Mouse (Mus musculus): ENCODE results near the gene Arhgap15. TPM values are rescaled to one million over a fixed set of nuclear protein-coding genes. Genes with fewer than 3 reads are reported as not detected.
A peak's percentile ranks its signal among the peaks of the same experiment; 100 is the strongest.

Gene Arhgap15
- 2.3 and 2.8 TPM in 2 replicates for polyA plus RNA-seq (2014; fragmentation: Nextera tagmentation; extraction: Ambion mirVana)

DNA sequence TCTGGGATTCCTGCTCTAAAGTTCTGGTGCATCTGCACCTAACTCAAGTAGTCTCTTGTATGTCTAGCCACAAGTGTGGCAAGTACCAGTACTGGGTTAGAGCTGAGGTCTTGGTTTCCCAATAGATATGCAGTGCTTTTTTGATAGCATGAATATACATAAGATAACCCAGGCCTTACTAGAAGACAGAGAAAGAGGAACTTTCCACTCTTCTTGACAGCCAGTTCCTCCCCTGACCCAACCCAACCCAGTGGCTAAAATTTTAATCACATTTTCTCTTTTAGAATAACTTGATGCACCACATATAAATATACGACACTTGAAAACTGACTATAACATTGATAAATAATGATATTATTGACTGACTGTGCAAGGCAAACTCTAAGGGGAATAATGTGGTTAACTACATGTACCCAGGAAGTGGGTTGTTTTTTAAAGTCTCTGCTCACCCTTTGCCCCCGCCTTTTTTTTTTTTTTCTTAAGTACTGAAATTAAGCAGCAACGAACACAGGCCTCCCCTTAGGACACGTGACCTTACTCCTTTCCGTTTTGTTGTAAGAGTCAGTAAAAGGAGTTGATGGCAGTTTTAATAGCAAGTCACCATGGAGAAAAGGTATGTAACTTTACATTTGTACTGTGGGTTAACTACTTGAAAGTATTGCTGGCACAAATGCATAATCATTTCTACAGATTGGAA lies at the start of gene Arhgap15:
TSS of gene Arhgap15 (plus strand) at position 538 of the 697 bp plus-strand sequence.
- 63% methylated on average over 5 of the region's 5 CpGs for WGBS
- DNase-seq (ENCODE audit: low spot score) (no peak), ATAC-seq (ENCODE audit: low read depth) (no peak)
- Histone ChIP-seq H3K4me3 (ENCODE audit: low read depth, low read length) (no peak within 1 kb of the TSS), H3K27me3 (replicated peaks; ENCODE audit: control insufficient read depth, insufficient read depth, low read length) (no peaks in the 10 kb centered on the region), H3K27ac (replicated peaks; ENCODE audit: low read depth, low read length) (no peak within 1 kb of the TSS), H3K4me1 (ENCODE audit: control insufficient read depth, insufficient read depth, low read length) (no peaks in the 10 kb centered on the region), H3K36me3 (ENCODE audit: control insufficient read depth, insufficient read depth, low read length) (no peaks in the 10 kb centered on the region), H3K9ac (ENCODE audit: low read depth, low read length) (no peak within 1 kb of the TSS), H3K4me2 (ENCODE audit: low read depth, low read length) (no peak within 1 kb of the TSS), H3K9me3 (ENCODE audit: control insufficient read depth, low read length) (no peaks in the 10 kb centered on the region)

DNA sequence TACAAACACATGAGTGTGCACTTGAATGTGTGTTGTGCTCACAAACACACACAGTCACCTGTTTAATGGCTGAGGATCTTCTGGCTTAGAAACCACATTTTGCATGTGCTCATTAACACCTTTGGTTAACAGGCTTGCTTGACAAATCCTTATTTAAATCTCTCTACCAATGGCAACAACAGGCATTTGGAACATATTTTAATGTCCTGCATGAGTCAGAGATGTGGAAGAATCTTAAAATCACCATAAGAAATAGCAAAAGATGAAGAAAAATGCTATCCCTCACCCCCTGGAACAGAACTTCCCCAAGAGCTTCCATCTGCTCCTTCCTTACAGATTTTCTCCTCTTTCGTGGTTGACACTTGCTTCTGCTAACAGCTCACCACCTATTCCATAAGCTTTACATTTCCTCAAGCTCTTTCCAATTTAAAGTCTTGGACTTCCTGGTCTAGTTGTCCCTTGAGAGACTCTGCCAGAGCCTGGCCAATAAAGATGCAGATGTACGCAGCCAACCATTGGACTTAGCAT lies 35.9 kb upstream of the Arhgap15 start:
- H3K4me3 ChIP-seq (ENCODE audit: low read depth, low read length), result no peak overlapping the region
- H3K27ac ChIP-seq (replicated peaks; ENCODE audit: low read depth, low read length), result no peak overlapping the region
- no peak for DNase-seq (ENCODE audit: low spot score)
- ATAC-seq (ENCODE audit: low read depth), result no peak
- H3K9me3 ChIP-seq (ENCODE audit: control insufficient read depth, low read length), result no peaks in the 10 kb centered on the region
- 84% methylated on average over 2 of the region's 2 CpGs for WGBS
- no peaks in the 10 kb centered on the region for H3K4me1 ChIP-seq (ENCODE audit: control insufficient read depth, insufficient read depth, low read length)
- H3K9ac ChIP-seq (ENCODE audit: low read depth, low read length), result no peak overlapping the region
- H3K36me3 ChIP-seq (ENCODE audit: control insufficient read depth, insufficient read depth, low read length), result no peaks in the 10 kb centered on the region
- no peak overlapping the region for H3K4me2 ChIP-seq (ENCODE audit: low read depth, low read length)
- H3K27me3 ChIP-seq (replicated peaks; ENCODE audit: control insufficient read depth, insufficient read depth, low read length), result no peaks in the 10 kb centered on the region

- H3K9ac ChIP-seq (ENCODE audit: low read depth, low read length), result 0 out of 2 replicates have a peak overlapping the region, but pooled peaks have one; percentile 45
- ATAC-seq (ENCODE audit: low read depth) (peak; percentile 81), DNase-seq (ENCODE audit: low spot score) (peak; percentile 87)
- no peaks in the 10 kb centered on the region for H3K27me3 ChIP-seq (replicated peaks; ENCODE audit: control insufficient read depth, insufficient read depth, low read length)
- H3K27ac ChIP-seq (replicated peaks; ENCODE audit: low read depth, low read length), result no peak overlapping the region
- H3K4me1 ChIP-seq (ENCODE audit: control insufficient read depth, insufficient read depth, low read length), result peaks cover 3% of the 10 kb centered on the region; the same call in 1 of the 2 replicates
- H3K4me2 ChIP-seq (ENCODE audit: low read depth, low read length), result peak overlapping the region; percentile 43
- H3K9me3 ChIP-seq (ENCODE audit: control insufficient read depth, low read length), result no peaks in the 10 kb centered on the region
- WGBS, result 16% methylated on average over 14 of the region's 14 CpGs
- no peaks in the 10 kb centered on the region for H3K36me3 ChIP-seq (ENCODE audit: control insufficient read depth, insufficient read depth, low read length)
- no peak overlapping the region; the same call in 1 of the 2 replicates for H3K4me3 ChIP-seq (ENCODE audit: low read depth, low read length)
Observed at GRCm38 (mm10) chr2:43722446-43723103, 26.0 kb upstream of the Arhgap15 start.

GRCm38 (mm10) chr2:43723104-43723541 lies 25.5 kb upstream of the Arhgap15 start:
- no peak for DNase-seq (ENCODE audit: low spot score)

DNA sequence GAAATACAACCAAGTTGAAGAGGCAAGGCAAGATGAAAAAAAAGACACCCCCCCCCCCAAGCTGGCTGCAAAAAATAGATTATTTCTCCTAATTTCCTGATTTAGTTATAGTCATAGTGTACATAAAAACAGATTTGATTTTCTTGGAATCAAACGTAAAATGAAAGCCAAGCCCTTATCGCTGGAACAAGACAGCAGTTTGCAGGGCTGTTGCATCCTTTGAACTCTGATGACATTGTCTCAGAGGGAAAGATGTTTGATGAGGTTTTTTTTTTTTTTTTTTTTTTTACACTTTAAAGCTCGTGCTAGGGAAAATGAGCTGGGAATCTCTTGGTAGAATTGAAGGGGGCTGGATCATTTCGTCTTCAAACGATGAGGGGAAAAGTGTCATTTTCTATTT lies 21.4 kb upstream of the Arhgap15 start:
- Histone ChIP-seq H3K9ac (ENCODE audit: low read depth, low read length) (no peak overlapping the region), H3K27me3 (replicated peaks; ENCODE audit: control insufficient read depth, insufficient read depth, low read length) (no peaks in the 10 kb centered on the region), H3K4me2 (ENCODE audit: low read depth, low read length) (no peak overlapping the region), H3K27ac (replicated peaks; ENCODE audit: low read depth, low read length) (no peak overlapping the region), H3K9me3 (ENCODE audit: control insufficient read depth, low read length) (no peaks in the 10 kb centered on the region), H3K36me3 (ENCODE audit: control insufficient read depth, insufficient read depth, low read length) (no peaks in the 10 kb centered on the region), H3K4me3 (ENCODE audit: low read depth, low read length) (no peak overlapping the region), H3K4me1 (ENCODE audit: control insufficient read depth, insufficient read depth, low read length) (peaks cover 3% of the 10 kb centered on the region; the same call in 1 of the 2 replicates)
- no peak for DNase-seq (ENCODE audit: low spot score)
- 56% methylated on average over 5 of the region's 5 CpGs for WGBS
- ATAC-seq (ENCODE audit: low read depth), result no peak

More at GRCm38 (mm10) chr2:43723104-43723541, 25.5 kb upstream of the Arhgap15 start:
- H3K27ac ChIP-seq (replicated peaks; ENCODE audit: low read depth, low read length), result no peak overlapping the region
- H3K9ac ChIP-seq (ENCODE audit: low read depth, low read length), result 0 out of 2 replicates have a peak overlapping the region, but pooled peaks have one; percentile 45
- H3K4me2 ChIP-seq (ENCODE audit: low read depth, low read length), result peak overlapping the region; percentile 43
- no peaks in the 10 kb centered on the region for H3K36me3 ChIP-seq (ENCODE audit: control insufficient read depth, insufficient read depth, low read length)
- H3K9me3 ChIP-seq (ENCODE audit: control insufficient read depth, low read length), result no peaks in the 10 kb centered on the region
- 59% methylated on average over 7 of the region's 7 CpGs for whole genome bisulfite sequencing
- no peaks in the 10 kb centered on the region for H3K27me3 ChIP-seq (replicated peaks; ENCODE audit: control insufficient read depth, insufficient read depth, low read length)
- peaks cover 3% of the 10 kb centered on the region; the same call in 1 of the 2 replicates for H3K4me1 ChIP-seq (ENCODE audit: control insufficient read depth, insufficient read depth, low read length)
- no peak overlapping the region; the same call in 1 of the 2 replicates for H3K4me3 ChIP-seq (ENCODE audit: low read depth, low read length)
- ATAC-seq (ENCODE audit: low read depth), result peak; percentile 48; the same call in 1 of the 2 replicates

DNA sequence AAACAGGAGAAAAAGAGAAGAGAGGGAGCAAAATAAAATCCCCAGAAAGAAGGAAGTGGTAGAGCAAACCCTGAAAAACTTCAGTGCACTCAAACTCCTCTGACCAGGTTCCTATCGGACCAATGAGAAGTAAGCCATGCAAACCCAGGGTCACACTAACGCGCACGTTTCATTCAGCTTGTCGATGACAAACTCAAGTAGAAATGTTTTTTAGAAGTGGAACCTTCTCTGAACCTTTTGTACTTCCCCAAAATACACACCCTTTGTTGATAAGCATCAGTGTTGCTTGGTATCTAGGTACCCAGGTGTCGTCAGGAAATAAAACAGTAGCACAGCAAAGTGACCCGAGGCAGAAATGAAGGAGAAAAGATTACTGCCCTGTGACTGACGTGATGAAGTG lies 20.9 kb upstream of the Arhgap15 start:
- ATAC-seq (ENCODE audit: low read depth), result no peak
- no peak overlapping the region for H3K4me2 ChIP-seq (ENCODE audit: low read depth, low read length)
- H3K4me1 ChIP-seq (ENCODE audit: control insufficient read depth, insufficient read depth, low read length), result peaks cover 3% of the 10 kb centered on the region; the same call in 1 of the 2 replicates
- no peaks in the 10 kb centered on the region for H3K36me3 ChIP-seq (ENCODE audit: control insufficient read depth, insufficient read depth, low read length)
- H3K9ac ChIP-seq (ENCODE audit: low read depth, low read length), result no peak overlapping the region
- no peak overlapping the region for H3K27ac ChIP-seq (replicated peaks; ENCODE audit: low read depth, low read length)
- WGBS, result 80% methylated on average over 8 of the region's 8 CpGs
- H3K9me3 ChIP-seq (ENCODE audit: control insufficient read depth, low read length), result no peaks in the 10 kb centered on the region
- H3K27me3 ChIP-seq (replicated peaks; ENCODE audit: control insufficient read depth, insufficient read depth, low read length), result no peaks in the 10 kb centered on the region
- no peak overlapping the region for H3K4me3 ChIP-seq (ENCODE audit: low read depth, low read length)
- no peak for DNase-seq (ENCODE audit: low spot score)

DNA sequence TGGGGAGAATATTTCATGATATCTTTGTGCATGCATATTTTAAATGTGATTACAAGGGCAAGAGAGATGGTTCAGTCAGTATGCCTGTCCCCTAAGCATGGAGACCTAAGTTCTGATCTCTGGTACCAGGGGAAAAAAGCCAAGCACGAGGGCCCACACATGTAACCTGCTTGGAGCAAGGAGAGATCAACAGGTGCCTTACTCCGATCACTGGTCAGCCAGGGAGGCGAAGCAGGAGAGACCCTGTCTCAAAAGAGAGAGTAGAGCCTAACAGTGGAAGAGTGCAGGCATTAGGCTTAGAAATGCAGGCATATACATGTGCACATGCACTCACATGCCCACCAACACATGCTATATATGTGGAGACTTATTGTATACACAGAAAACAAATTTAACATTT lies 19.8 kb upstream of the Arhgap15 start:
- DNase-seq (ENCODE audit: low spot score) (no peak), ATAC-seq (ENCODE audit: low read depth) (no peak)
- no peak overlapping the region for H3K4me2 ChIP-seq (ENCODE audit: low read depth, low read length)
- H3K9me3 ChIP-seq (ENCODE audit: control insufficient read depth, low read length), result no peaks in the 10 kb centered on the region
- no peaks in the 10 kb centered on the region for H3K27me3 ChIP-seq (replicated peaks; ENCODE audit: control insufficient read depth, insufficient read depth, low read length)
- WGBS, result 87% methylated on average over 3 of the region's 3 CpGs
- H3K36me3 ChIP-seq (ENCODE audit: control insufficient read depth, insufficient read depth, low read length), result no peaks in the 10 kb centered on the region
- no peak overlapping the region for H3K9ac ChIP-seq (ENCODE audit: low read depth, low read length)
- no peak overlapping the region for H3K4me3 ChIP-seq (ENCODE audit: low read depth, low read length)
- peaks cover 3% of the 10 kb centered on the region; the same call in 1 of the 2 replicates for H3K4me1 ChIP-seq (ENCODE audit: control insufficient read depth, insufficient read depth, low read length)
- H3K27ac ChIP-seq (replicated peaks; ENCODE audit: low read depth, low read length), result no peak overlapping the region

GRCm38 (mm10) chr2:43732396-43732795 lies 16.2 kb upstream of the Arhgap15 start:
- H3K9me3 ChIP-seq (ENCODE audit: control insufficient read depth, low read length), result no peaks in the 10 kb centered on the region
- DNase-seq (ENCODE audit: low spot score), result no peak
- WGBS, result 40% methylated on average over 3 of the region's 3 CpGs
- H3K9ac ChIP-seq (ENCODE audit: low read depth, low read length), result no peak overlapping the region
- no peak overlapping the region for H3K27ac ChIP-seq (replicated peaks; ENCODE audit: low read depth, low read length)
- no peak overlapping the region for H3K4me2 ChIP-seq (ENCODE audit: low read depth, low read length)
- no peaks in the 10 kb centered on the region for H3K4me1 ChIP-seq (ENCODE audit: control insufficient read depth, insufficient read depth, low read length)
- no peak for ATAC-seq (ENCODE audit: low read depth)
- H3K4me3 ChIP-seq (ENCODE audit: low read depth, low read length), result no peak overlapping the region
- H3K36me3 ChIP-seq (ENCODE audit: control insufficient read depth, insufficient read depth, low read length), result no peaks in the 10 kb centered on the region
- no peaks in the 10 kb centered on the region for H3K27me3 ChIP-seq (replicated peaks; ENCODE audit: control insufficient read depth, insufficient read depth, low read length)

All from embryonic facial prominence, embryonic 14.5 days (tissue).